Mouse (Mus musculus): ENCODE results near the gene Sptbn1.

Gene Sptbn1

GRCm38 (mm10) chr11:30171586-30172178 is 96.3 kb downstream of the Sptbn1 start:
- no peak for DNase-seq (ENCODE audit: low read depth, low spot score)

GRCm38 (mm10) chr11:30171184-30171583 is 96.8 kb downstream of the Sptbn1 start:
- no peak for DNase-seq (ENCODE audit: low read depth, low spot score)

GRCm38 (mm10) chr11:30166551-30166922 is 101.4 kb downstream of the Sptbn1 start:
- DNase-seq (ENCODE audit: low read depth, low spot score) = no peak

- DNase-seq (ENCODE audit: low read depth, low spot score) = no peak
These were observed 102.0 kb downstream of the Sptbn1 start for GRCm38 (mm10) chr11:30165861-30166550.

- no peak for DNase-seq (ENCODE audit: low read depth, low spot score)
These were observed 103.3 kb downstream of the Sptbn1 start for GRCm38 (mm10) chr11:30164515-30165214.

GRCm38 (mm10) chr11:30163870-30164269 is 104.1 kb downstream of the Sptbn1 start:
- DNase-seq (ENCODE audit: low read depth, low spot score) = no peak

- DNase-seq (ENCODE audit: low read depth, low spot score) = no peak
These were observed 104.9 kb downstream of the Sptbn1 start for GRCm38 (mm10) chr11:30163081-30163480.

- no peak for DNase-seq (ENCODE audit: low read depth, low spot score)
These were observed 106.2 kb downstream of the Sptbn1 start for GRCm38 (mm10) chr11:30161744-30162143.

- DNase-seq (ENCODE audit: low read depth, low spot score) = no peak
These were observed 106.8 kb downstream of the Sptbn1 start for GRCm38 (mm10) chr11:30161173-30161650.

- no peak for DNase-seq (ENCODE audit: low read depth, low spot score)
These were observed 107.3 kb downstream of the Sptbn1 start for GRCm38 (mm10) chr11:30160625-30161172.

- no peak for DNase-seq (ENCODE audit: low read depth, low spot score)
These were observed 108.3 kb downstream of the Sptbn1 start for GRCm38 (mm10) chr11:30159545-30160255.

- no peak for DNase-seq (ENCODE audit: low read depth, low spot score)
These were observed 109.8 kb downstream of the Sptbn1 start for GRCm38 (mm10) chr11:30158028-30158700.

GRCm38 (mm10) chr11:30155887-30156286 is 112.1 kb downstream of the Sptbn1 start:
- DNase-seq (ENCODE audit: low read depth, low spot score) = no peak

- DNase-seq (ENCODE audit: low read depth, low spot score) = no peak
These were observed 113.0 kb downstream of the Sptbn1 start for GRCm38 (mm10) chr11:30154980-30155379.

GRCm38 (mm10) chr11:30148888-30149287 is 119.1 kb downstream of the Sptbn1 start:
- DNase-seq (ENCODE audit: low read depth, low spot score) = no peak

GRCm38 (mm10) chr11:30148378-30148777 is 119.6 kb downstream of the Sptbn1 start:
- DNase-seq (ENCODE audit: low read depth, low spot score) = no peak

- no peak for DNase-seq (ENCODE audit: low read depth, low spot score)
These were observed 120.1 kb downstream of the Sptbn1 start for GRCm38 (mm10) chr11:30147882-30148281.

GRCm38 (mm10) chr11:30143090-30143489 is 124.9 kb downstream of the Sptbn1 start:
- DNase-seq (ENCODE audit: low read depth, low spot score) = no peak

- no peak for DNase-seq (ENCODE audit: low read depth, low spot score)
These were observed 128.7 kb downstream of the Sptbn1 start for GRCm38 (mm10) chr11:30139165-30139826.

- no peak for DNase-seq (ENCODE audit: low read depth, low spot score)
These were observed 130.9 kb downstream of the Sptbn1 start for GRCm38 (mm10) chr11:30137081-30137480.

- DNase-seq (ENCODE audit: low read depth, low spot score) = no peak
These were observed 133.9 kb downstream of the Sptbn1 start for GRCm38 (mm10) chr11:30134058-30134457.

Data from retina, adult 2 months (tissue).